Mouse (Mus musculus) right cerebral cortex, adult 2 months (tissue): ENCODE data around the gene Mageb2.
"Not testable (repeated sequence)": the region's sequence is repeated elsewhere in the genome, so short reads cannot be mapped to it uniquely, and the experiment has no call there.

ENCODE experiments used
- DNase-seq, 2 experiments: peaks; one replicate each; pipeline ENCODE4 v3.0.0; 2021 to 2022; ENCODE audit warnings: low spot score in 2 of 2

The Mageb2 gene

GRCm38 (mm10) chrX:91331390-91331789 lies at the start of gene Mageb2:
Gene Mageb2, plus strand, starts transcription at chrX:91331690.
- not testable (repeated sequence) for DNase-seq

- not testable (repeated sequence) for DNase-seq
Observed at GRCm38 (mm10) chrX:91313256-91313655, 18.2 kb upstream of the Mageb2 start.
